Mouse (Mus musculus): ENCODE results near the gene Mxi1.

DNA sequence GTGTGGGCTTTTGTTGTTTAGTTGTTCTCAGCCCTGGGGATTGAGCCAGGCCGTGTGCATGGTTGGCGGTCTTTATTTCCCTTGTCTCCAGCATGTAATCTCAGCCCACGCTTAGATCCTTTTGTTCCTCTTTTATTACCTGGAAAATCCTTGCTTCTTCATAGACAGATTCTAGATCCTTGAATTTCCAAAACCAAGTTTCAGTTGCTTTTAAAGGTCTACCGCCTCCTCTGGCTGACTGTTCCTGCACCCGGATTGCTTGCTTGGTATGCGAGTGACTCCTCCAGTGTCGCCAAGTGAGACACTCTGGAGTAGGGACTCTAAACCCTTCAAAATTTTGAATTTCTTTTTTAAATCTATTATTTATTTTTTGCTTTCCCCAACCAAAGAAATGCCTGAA is 56.6 kb downstream of the Mxi1 start:
- no peak for TF ChIP-seq CTCF (IDR thresholded peaks at IDR 0.05 in 2 of 3, conservative IDR thresholded peaks at IDR 0.05 in 1 of 3; ENCODE audit: control insufficient read depth in 1 of 3, insufficient read depth in 1 of 3, low read depth in 2 of 3, low read length in 3 of 3, poor library complexity in 1 of 3, severe bottlenecking in 1 of 3)
- no peak for TF ChIP-seq NRF1 (IDR thresholded peaks at IDR 0.05; ENCODE audit: insufficient read depth, low read depth, low read length, poor library complexity, severe bottlenecking)
- no peak for TF ChIP-seq POLR2A (IDR thresholded peaks at IDR 0.05; ENCODE audit: control insufficient read depth in 1 of 2, insufficient read depth in 1 of 2, low read depth in 1 of 2, low read length in 2 of 2, poor library complexity in 1 of 2)
- TF ChIP-seq MXI1 (IDR thresholded peaks at IDR 0.05; ENCODE audit: low read depth, low read length), result no peak
